Mouse (Mus musculus) NIH3T3 (cell line): Measurements from ENCODE around the gene Fam234a.

Source experiments
- DNase-seq: peaks from one replicate; pipeline ENCODE4 v3.0.0-alpha.2; 2012; ENCODE audit warnings: low read depth

Gene Fam234a

DNA sequence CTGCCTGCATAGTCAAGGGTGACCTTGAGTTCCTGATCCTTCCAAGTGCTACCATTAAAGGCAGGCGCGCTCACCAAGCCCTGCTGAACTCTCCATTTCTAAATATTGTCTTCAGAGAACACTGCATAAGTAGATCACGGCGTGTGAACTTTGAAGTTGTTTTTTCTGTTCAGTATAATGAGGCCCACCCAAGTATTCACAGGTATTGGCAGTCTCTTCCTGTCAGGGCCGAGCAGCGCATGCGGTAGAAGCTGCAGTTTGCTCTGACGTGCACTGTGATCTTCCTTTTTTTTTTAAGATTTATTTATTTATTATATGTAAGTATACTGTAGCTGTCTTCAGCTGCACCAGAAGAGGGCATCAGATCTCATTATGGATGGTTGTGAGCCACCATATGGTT is 9.7 kb downstream of the Fam234a start:
- DNase-seq = no peak

GRCm38 (mm10) chr17:26232863-26233262 is 11.2 kb downstream of the Fam234a start:
- DNase-seq = no peak

DNA sequence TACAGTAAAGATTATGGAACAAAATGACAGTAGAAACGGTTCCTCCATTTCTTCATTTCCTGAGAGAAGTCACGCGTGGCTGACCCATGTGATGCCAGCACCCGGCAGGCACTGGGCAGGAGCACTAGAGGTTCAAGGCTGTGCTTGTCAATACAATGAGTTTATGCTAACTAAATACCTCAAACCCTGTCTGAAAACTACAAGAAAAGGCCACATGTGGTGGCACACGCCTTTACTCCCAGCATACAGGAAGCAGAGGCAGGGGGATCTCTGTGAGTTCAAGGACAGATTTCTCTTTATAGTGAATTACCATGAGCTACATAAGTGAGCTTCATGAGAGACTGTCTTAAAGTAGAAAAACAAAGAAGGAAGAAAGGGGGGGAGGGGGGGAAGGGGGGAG is 12.9 kb downstream of the Fam234a start:
- no peak for DNase-seq

GRCm38 (mm10) chr17:26229776-26230175 is 14.3 kb downstream of the Fam234a start:
- no peak for DNase-seq

DNA sequence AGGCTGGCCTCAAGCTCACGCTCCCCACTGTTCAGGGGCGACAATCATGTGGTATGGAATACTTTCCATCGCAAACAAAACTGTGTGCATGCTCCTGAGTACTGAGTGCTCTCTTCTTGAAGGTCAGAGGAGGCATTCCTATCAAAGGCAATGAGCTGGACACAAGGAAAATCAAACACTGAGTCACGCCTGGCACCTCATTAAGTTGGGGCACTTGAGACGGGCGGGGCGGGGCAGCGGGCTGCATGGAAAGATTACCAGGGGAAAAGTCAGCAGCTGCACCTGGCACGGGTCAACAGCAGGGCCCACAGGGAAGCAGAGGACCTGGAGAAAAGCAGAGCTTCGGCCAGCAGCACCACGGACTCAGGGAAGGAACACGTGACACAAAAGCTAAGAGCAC is 18.9 kb downstream of the Fam234a start:
- DNase-seq = no peak

GRCm38 (mm10) chr17:26221508-26221907 is 22.5 kb downstream of the Fam234a start:
- DNase-seq = no peak

DNA sequence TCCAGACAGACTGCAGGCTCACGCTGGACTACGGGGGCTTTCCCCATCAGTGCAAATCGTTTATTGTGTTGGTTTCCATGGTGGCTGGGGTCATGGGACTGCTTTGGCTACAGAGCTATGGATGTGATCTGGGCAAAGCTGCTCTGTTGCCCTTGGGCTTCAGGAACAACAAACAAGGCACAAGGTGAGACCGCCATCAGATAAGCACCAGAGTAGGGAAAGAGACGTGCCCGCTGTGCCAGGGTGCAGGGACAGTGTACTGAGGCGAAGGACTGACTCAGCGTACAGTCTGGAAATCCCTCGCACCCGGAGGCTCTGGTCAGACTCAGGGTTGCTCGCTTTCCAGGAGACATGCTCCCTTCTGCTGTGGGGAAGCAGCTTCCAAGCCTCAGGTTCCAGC is 31.4 kb downstream of the Fam234a start:
- DNase-seq = no peak

DNA sequence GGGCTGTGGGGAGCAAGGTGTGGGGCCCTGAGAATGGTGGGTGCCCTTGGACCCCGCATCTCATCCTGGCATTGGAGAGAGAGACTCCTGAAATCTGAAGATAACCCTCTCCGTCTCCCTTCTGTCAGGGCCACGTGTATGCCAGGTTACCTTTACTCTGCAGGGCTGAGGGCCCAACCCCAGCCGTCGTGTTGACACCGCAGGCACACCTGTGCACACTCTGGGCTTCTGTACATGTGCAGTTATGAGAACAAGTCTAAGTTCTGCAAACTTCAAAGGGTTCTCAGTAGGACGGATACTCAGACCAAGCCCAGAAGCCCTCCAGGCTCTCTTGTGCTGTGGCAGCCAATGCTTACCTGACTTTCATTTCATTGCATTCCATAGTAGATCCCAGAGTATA is 31.8 kb downstream of the Fam234a start:
- DNase-seq = no peak

GRCm38 (mm10) chr17:26207686-26208085 is 36.4 kb downstream of the Fam234a start, which contains the start of gene Arhgdig:
Gene Arhgdig, minus strand, starts transcription at chr17:26207786.
- DNase-seq = no peak

- peak; percentile 52 for DNase-seq
Observed at GRCm38 (mm10) chr17:26206392-26206791, 37.6 kb downstream of the Fam234a start.

GRCm38 (mm10) chr17:26204766-26205165 is 39.3 kb downstream of the Fam234a start:
- DNase-seq = no peak

GRCm38 (mm10) chr17:26203321-26203811 is 40.7 kb downstream of the Fam234a start:
- peak; percentile 51 for DNase-seq

GRCm38 (mm10) chr17:26202737-26203136 is 41.3 kb downstream of the Fam234a start, which contains the start of gene Rgs11:
Gene Rgs11, plus strand, starts transcription at chr17:26202951.
- no peak for DNase-seq

GRCm38 (mm10) chr17:26201998-26202397 is 42.0 kb downstream of the Fam234a start:
- no peak for DNase-seq

DNA sequence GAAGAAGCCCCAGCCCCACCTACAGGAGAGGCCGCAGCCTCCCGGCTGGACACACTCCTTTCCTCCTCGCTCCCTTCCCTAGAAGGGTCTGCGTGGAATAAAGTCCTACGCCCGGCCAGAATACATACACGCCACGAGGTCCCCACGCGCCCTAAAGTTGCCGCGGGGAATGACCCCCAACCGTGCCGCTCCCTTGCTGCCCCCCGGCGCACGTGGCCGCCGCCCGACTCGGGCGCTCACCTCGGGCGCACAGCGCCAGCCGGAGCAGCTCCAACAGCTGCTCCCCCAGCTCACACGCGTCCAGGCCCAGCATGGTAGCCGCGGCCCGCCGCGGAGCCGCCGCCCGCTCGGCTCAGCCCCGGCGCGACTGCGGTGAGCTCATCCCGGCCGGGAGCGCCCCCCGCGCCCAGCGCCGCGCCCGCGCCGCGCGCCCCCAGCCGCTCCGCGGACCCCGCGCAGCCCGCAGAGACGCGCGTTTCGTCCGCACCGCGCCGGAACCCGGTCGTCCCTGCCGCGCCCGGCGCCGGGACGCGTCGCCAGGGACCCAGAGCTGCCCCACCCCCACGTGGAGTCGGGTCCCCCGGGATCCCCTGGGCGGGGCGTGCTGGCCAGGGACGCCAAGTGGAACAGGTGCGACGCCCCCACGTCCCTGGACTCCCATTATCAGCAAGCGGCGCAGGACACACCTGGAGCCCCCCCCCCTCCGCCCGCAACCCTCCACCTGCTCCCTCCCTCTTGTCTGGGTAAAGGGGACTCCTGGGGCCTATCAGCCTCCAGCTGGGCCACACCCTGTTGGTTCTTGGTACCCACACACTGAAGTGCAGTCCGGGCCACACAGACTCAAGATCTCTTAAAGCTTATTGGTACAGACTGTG is 43.0 kb downstream of the Fam234a start:
- DNase-seq = peak; percentile 28

DNA sequence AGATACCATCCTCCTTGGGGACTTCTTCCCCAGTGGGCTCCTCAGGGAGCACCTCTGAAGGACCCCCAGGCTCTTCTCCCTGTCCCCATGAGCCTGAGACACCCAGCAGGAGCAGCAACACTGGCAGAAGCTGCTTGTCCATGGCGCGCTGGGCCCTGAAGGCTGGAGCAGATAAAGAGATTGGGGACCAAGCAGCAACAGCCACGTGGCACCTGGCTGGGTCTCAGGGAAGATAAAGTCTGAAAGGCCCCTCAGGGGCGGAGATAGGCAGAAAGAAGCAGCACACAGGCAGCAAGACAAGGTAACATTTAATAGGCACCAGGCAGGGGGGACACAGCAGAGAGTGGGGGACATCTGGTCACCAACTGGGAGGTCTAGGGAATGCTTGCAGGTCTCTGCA is 45.1 kb downstream of the Fam234a start, which contains the start of gene Pdia2:
TSS of gene Pdia2 (minus strand) at position 196 of the 400 bp plus-strand sequence.
- no peak for DNase-seq

GRCm38 (mm10) chr17:26192481-26193190 is 51.4 kb downstream of the Fam234a start:
- no peak for DNase-seq

- peak; percentile 57 for DNase-seq
Observed at GRCm38 (mm10) chr17:26191486-26191885, 52.6 kb downstream of the Fam234a start.

GRCm38 (mm10) chr17:26188091-26188805 is 55.8 kb downstream of the Fam234a start:
- no peak for DNase-seq

DNA sequence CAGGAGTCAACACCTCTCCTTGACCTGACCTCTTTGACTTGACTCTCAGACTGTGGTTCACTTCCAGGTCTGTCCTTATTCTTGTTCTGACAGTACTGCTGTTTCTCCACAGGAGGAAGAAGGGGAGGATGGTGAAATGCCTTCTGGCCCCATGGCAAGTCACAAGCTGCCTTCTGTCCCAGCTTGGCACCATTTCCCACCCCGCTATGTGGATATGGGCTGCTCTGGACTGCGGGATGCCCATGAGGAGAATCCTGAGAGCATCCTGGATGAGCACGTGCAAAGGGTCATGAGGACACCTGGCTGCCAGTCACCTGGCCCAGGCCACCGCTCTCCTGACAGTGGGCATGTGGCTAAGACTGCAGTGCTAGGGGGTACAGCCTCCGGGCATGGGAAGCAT is 56.5 kb downstream of the Fam234a start:
- no peak for DNase-seq

DNA sequence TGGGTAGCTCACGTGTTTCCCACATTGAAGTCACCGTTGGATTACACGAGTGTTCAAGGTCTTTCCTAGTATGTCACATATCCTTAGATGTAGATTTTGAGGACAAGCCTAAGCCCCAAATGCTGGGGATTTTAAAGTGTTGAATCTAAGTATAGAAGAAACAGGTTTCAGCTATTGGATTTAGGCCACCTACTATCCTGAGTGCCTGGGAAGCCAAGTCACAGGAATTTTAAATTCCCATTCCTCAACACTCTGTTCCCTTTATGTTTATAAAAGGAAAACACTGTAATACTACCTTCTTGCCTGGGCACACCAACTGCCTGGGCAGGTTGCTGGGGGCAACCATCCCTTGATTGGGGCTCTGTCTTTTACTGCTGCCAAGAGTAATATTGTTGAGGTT is 62.9 kb downstream of the Fam234a start:
- no peak for DNase-seq

DNA sequence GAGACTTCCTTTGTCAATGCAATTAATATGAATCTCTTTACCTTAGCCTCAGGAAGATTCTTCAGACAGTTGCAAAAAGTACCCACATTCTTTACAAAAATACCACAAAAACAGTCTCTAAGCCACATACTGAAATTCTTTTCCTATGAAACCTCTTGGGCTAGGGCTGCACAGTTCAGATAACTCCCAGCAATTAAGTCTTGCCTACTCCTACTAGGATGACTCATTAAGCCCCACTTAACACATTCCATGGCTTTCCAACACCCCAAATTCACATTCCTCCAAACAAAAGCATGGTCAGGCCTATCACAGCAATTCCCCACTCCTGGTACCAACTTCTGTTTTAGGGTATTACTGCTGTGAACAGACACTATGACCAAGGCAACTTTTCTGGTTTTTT is 65.4 kb downstream of the Fam234a start:
- no peak for DNase-seq
